Mouse (Mus musculus) layer of hippocampus, postnatal 36 days (tissue): ENCODE measurements around the gene Ilf2. TPM values are rescaled to one million over a fixed set of nuclear protein-coding genes. Genes with fewer than 3 reads are reported as not detected.

Source experiments
- DNase-seq, 2 experiments: peaks; one replicate each; pipeline ENCODE4 v3.0.0; 2022
- total RNA-seq, 2 experiments: library from RNA; stranded (reverse); gene quantifications; 2 replicates each; pipeline ENCODE4 v1.2.3; 2021

The Ilf2 gene
- total RNA-seq, 2 experiments from 2014 or later = 83.0 to 83.8 TPM

DNA sequence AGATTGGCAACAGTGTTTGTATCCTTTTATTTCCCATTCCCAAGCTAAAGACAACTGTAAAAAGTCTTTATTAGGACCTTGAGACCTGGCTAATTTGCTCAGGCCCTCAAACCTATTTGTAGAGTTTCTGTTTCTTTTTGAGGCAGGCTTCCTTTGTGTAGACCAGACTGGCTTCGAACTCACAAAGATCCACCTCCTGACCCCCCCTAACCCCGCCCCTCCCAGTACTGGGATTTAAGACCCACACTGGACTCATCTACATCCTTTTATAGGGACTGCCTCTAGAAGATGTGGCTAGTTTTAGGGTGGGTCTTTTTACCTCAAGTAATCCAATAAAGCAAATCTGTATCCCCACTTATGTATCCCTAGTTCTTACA lies 33.8 kb downstream of the Ilf2 start:
- DNase-seq = no peak

GRCm38 (mm10) chr3:90512276-90512675 lies 36.4 kb downstream of the Ilf2 start:
- no peak for DNase-seq

- no peak for DNase-seq
Observed at GRCm38 (mm10) chr3:90512948-90513642, 37.2 kb downstream of the Ilf2 start.

DNA sequence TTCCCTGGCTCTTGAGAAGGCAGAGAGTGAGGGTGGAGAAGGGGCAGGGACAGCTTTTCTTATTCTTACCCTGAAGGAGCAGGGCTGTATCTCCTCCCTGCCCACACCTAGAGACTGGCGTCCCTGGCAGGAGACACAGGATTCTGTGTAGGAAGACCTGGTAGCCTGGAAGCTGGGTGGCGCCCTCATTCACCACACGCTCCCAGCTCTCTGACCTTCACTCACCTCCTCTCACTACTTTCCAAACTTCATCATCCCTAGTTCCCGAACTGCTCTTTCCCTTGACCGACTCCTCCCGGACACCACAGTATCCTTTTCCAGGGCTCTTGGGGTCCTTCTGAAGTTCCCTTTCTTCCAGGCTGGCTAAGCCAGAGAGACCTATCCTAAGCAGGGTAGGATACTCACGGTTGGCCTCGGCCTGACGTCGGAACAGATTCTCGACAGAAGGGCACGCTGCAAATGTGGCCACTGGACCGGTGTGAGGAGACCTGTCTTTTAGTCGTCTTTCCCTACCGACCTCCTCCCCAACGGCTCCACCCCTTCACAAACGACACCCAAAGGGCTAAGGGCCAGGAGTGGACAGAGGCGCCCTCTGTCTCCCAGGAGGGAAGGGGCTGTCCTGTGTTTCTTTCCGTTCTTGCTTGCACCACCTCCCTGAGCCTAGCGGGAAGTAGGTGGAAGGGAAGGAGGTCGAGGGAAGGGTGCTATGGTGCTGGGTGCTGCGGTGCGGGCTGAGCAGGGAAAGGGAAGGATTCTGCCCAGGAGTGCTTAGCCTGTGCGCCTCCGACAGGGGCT lies 38.1 kb downstream of the Ilf2 start, which contains the start of the genes S100a1 and S100a13:
TSS of gene S100a1 (minus strand) at position 597 of the 795 bp plus-strand sequence.
TSS of gene S100a13 (plus strand) at position 640 of the 795 bp plus-strand sequence.
- peak; percentile 40 to 44 for DNase-seq

- DNase-seq = no peak
Observed at GRCm38 (mm10) chr3:90514691-90515090, 38.8 kb downstream of the Ilf2 start.

DNA sequence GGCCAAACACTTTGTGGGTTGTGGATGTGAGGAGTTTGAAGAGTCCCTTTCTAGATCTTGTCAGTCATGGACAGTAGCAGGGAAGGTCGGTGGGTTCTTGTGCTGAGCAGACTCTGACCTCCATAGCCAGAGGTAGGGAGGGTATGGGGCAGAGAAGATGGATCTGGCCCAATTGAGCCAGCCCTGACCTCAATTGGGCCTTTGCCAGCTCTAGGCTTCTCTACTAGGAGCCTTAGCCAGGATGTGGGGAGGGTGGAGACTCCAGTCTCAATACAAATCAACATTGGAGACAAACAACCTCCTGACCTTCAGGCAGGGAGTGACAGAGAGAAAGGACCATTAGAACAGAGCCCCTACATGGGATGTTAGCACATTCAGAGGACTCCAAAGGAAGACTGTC lies 39.3 kb downstream of the Ilf2 start:
- no peak for DNase-seq

DNA sequence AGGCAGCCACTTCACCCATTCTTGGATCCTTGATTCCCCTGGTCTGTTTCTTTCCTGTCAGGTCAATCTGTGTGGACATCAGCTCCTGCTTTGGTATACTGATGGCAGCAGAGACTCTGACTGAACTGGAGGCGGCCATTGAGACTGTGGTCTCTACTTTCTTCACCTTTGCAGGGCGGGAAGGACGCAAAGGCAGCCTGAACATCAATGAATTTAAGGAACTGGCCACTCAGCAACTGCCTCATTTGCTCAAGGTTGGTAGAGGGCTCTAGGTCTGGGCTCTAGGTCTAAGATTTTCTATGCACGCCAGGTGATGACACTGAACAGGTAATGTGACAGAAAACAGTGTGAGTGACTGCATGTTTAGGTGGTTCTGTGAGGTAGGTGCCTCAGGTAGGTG lies 39.9 kb downstream of the Ilf2 start:
- no peak for DNase-seq

GRCm38 (mm10) chr3:90517711-90518110 lies 41.8 kb downstream of the Ilf2 start:
- DNase-seq = no peak

- DNase-seq = no peak
Observed at GRCm38 (mm10) chr3:90525421-90525820, 49.5 kb downstream of the Ilf2 start.

DNA sequence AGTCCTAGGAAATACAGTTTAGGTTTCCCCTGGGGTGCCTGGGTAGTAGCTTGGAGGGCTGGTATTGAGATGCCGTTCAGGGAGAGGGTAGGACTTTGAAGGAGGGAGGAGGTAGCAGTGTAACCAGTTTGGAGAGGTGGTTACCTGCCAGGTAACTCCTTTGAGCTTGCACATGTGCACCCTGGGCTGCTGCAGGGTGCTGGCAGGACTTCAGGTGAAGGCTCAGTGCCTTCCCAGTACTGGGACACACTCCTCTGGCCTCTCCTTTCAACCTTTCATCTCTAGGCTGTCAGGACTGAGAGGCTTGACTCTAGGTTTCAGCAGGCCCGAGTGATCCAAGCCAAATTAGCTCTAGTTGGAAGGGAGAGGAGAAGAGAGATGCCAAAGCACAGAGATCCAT lies 50.1 kb downstream of the Ilf2 start:
- DNase-seq = no peak

GRCm38 (mm10) chr3:90526580-90526979 lies 50.7 kb downstream of the Ilf2 start, which contains the start of gene S100a14:
S100a14 (plus strand) TSS chr3:90526856.
- no peak for DNase-seq

DNA sequence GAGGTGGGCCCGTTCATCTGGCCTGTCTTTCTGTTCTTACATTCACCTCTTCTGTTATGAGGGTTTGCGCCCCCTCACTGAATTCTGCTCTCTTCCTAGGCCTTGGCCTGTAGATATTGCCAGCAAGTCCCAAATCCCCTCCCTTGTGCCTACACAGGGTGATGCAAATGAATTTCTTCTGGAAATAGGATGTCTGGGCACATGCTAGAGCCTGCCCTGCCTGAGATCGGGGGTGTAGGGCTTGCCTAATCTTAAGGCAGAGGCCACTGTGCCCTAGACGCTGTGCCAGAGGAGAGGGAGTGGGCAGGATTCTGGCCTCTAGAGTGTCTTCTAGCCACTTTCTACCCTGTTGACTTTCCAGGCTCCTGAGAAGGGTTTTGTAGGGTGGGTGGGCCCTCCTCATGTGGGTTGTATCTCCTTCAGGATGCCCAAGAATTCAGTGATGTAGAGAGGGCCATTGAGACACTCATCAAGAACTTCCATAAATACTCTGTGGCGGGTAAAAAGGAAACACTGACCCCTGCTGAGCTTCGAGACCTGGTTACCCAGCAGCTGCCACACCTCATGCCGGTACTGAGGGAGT lies 51.5 kb downstream of the Ilf2 start:
- DNase-seq = no peak

DNA sequence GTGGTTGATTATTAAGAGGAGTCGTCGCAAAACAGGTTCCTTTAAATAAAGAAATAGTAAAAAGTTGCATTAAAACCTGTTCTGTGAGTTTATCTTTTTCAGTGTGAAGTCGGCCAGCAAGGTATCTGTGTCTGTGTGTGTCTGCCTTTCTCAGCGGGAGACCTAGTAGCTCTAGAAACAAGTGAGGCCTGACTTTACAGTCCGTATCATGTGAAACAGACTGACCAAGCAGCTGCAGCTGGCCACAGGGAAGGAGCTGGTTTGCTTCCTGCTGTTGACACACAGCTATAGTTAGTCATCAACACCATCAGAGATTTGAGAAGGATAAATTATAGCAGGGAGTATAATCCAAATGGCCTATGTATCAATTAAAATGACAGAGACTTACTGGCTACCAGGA lies 55.8 kb downstream of the Ilf2 start:
- DNase-seq = no peak

- DNase-seq = no peak
Observed at GRCm38 (mm10) chr3:90535446-90535845, 59.5 kb downstream of the Ilf2 start.

- DNase-seq = peak in 1 of 2 experiments; percentile 57
Observed at GRCm38 (mm10) chr3:90537141-90537904, 61.4 kb downstream of the Ilf2 start, which contains the start of gene S100a16. S100a16 (plus strand) TSS chr3:90537254.

- no peak for DNase-seq
Observed at GRCm38 (mm10) chr3:90537905-90538296, 62.0 kb downstream of the Ilf2 start.

Other genes with a start within 250 kb of the Ilf2 start
- 10 to 100 TPM; 46.0 to 47.2 TPM for gene Jtb, start 244.5 kb upstream of the Ilf2 start, total RNA-seq
- under 1 TPM in 1 of 2 experiments, not detected in 1; 0.40 TPM for gene Creb3l4, start 232.6 kb upstream of the Ilf2 start, total RNA-seq
- 10 to 100 TPM; 44.9 to 47.2 TPM for gene Slc39a1, start 228.0 kb upstream of the Ilf2 start, total RNA-seq
- 10 to 100 TPM; 34.5 to 41.3 TPM for gene Crtc2, start 222.0 kb upstream of the Ilf2 start, total RNA-seq
- 10 to 100 TPM; 30.5 to 31.8 TPM for gene Dennd4b, start 210.9 kb upstream of the Ilf2 start, total RNA-seq
- 100 to 1,000 TPM in 1 of 2 experiments, 10 to 100 TPM in 1; 95.2 to 109 TPM for gene Gatad2b, start 182.9 kb upstream of the Ilf2 start, total RNA-seq
- gene Slc27a3, start 86.2 kb upstream of the Ilf2 start, total RNA-seq = 10 to 100 TPM; 13.9 to 25.2 TPM
- 10 to 100 TPM; 78.2 to 80.4 TPM for gene Ints3, start 42.5 kb upstream of the Ilf2 start, total RNA-seq
- 1 to 10 TPM; 4.6 to 6.1 TPM for gene Npr1, start 10.3 kb upstream of the Ilf2 start, total RNA-seq
- 10 to 100 TPM; 49.8 to 50.8 TPM for gene Snapin, start 14.9 kb downstream of the Ilf2 start, total RNA-seq
- 100 to 1,000 TPM; 145 to 152 TPM for gene Chtop, start 33.4 kb downstream of the Ilf2 start, total RNA-seq
- 10 to 100 TPM; 95.5 to 98.7 TPM for gene S100a1, start 38.3 kb downstream of the Ilf2 start, total RNA-seq
- gene S100a13, start 38.3 kb downstream of the Ilf2 start, total RNA-seq = 10 to 100 TPM; 21.1 to 26.4 TPM
- gene S100a14, start 50.7 kb downstream of the Ilf2 start, total RNA-seq = under 1 TPM; 0.53 to 0.67 TPM
- 10 to 100 TPM; 82.5 to 96.2 TPM for gene S100a16, start 61.1 kb downstream of the Ilf2 start, total RNA-seq
- 1 to 10 TPM; 1.1 to 1.4 TPM for gene S100a3, start 84.5 kb downstream of the Ilf2 start, total RNA-seq
- not detected for gene S100a2, start 114.1 kb downstream of the Ilf2 start, total RNA-seq
- gene Gm42674, start 125.8 kb downstream of the Ilf2 start, total RNA-seq = not detected
- gene S100a4, start 127.6 kb downstream of the Ilf2 start, total RNA-seq = 1 to 10 TPM; 2.7 to 3.8 TPM
- gene S100a5, start 132.4 kb downstream of the Ilf2 start, total RNA-seq = not detected
- 10 to 100 TPM; 18.8 to 23.5 TPM for gene S100a6, start 136.8 kb downstream of the Ilf2 start, total RNA-seq
- gene S100a7a, start 177.9 kb downstream of the Ilf2 start, total RNA-seq = under 1 TPM; 0.61 to 0.62 TPM
- under 1 TPM in 1 of 2 experiments, not detected in 1; 0.91 TPM for gene S100a8, start 192.9 kb downstream of the Ilf2 start, total RNA-seq
- under 1 TPM in 1 of 2 experiments, not detected in 1; 0.86 TPM for gene S100a9, start 219.6 kb downstream of the Ilf2 start, total RNA-seq